Mouse (Mus musculus) heart, postnatal 36 days (tissue): ENCODE measurements around the gene Dock2. TPM values are rescaled to one million over a fixed set of nuclear protein-coding genes. Genes with fewer than 3 reads are reported as not detected.
A peak's percentile ranks its signal among the peaks of the same experiment; 100 is the strongest.
"Not testable (repeated sequence)": the region's sequence is repeated elsewhere in the genome, so short reads cannot be mapped to it uniquely, and the experiment has no call there.

ENCODE experiments used
- DNase-seq, 2 experiments: peaks; one replicate each; pipeline ENCODE4 v3.0.0; 2021 to 2022
- intact Hi-C: fragments of 180-260 bp; cut with DNase I; formaldehyde crosslinking; loops from one replicate; pipeline ENCODE4 v1.15.1; 2025
- total RNA-seq, 2 experiments: library from RNA; stranded (reverse); gene quantifications; 2 replicates each; pipeline ENCODE4 v1.2.3; 2021

Gene Dock2
- total RNA-seq, 2 experiments from 2014 or later: 2.0 to 2.8 TPM

DNA sequence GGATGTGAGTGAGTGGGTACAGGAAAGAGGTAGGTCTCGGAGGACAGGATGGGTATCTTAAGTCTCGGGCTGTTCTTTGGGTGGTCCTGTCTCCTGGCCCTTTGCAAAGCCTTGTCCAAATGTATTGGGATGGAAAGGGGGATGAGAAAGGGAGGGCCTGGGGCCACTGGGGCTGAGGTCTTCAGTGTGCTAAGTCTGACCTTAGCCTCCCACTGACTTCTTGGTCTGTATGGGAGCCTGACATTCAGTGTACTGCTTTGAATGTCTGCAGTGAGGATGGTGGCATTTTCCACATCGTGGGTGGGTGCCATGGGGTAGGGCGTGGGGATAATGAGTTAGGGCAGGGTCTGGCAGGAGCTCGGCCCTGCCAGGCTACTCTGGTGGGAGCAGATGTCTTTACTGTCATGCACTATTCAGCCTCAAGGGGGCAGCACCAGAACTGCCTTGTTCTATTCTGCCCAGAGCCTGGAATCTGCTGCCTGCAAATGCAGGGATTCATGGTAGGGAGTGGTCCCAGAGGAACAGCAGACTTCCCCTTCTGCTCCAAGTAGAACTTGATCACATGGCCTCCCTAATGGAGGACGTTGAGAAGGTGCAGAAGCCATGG, 554.8 kb downstream of the Dock2 start:
- peak; percentile 34 to 59 for DNase-seq
- intact Hi-C loops: loop anchor here (5.0 kb wide), 1 partner anchor 583 kb away; no protein-coding TSS in a partner anchor

DNA sequence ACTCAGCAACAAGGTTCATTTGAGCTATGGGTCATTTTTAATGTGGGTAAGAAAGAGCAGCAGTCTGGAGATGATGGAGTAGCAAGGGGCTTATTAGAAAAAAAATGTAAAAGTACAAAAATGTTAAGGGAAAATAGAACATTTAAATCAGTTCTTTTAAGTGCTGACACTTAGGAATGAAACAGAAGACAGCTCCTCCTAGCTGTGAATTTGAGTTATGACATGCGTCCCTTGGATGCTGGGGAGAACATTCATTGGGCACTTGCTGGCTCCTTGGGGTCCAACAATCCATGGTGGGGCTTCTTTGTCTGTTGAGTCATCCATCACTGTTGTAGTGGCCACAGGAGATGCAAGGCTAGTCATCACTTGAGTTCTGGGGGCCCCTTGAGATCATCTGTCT, 556.5 kb downstream of the Dock2 start:
- intact Hi-C loops: loop anchor here (5.0 kb wide), 1 partner anchor 585 kb away; no protein-coding TSS in a partner anchor
- no peak for DNase-seq

- DNase-seq, intact Hi-C loops: not testable (repeated sequence)
These were observed 563.1 kb downstream of the Dock2 start for GRCm38 (mm10) chr11:34220596-34220995.

GRCm38 (mm10) chr11:34212853-34213252, 570.8 kb downstream of the Dock2 start:
- peak; percentile 64 to 70 for DNase-seq
- intact Hi-C loops: loop anchor here (1.0 to 10.0 kb wide), 4 partner anchors 64 to 286 kb away; no protein-coding TSS in a partner anchor

DNA sequence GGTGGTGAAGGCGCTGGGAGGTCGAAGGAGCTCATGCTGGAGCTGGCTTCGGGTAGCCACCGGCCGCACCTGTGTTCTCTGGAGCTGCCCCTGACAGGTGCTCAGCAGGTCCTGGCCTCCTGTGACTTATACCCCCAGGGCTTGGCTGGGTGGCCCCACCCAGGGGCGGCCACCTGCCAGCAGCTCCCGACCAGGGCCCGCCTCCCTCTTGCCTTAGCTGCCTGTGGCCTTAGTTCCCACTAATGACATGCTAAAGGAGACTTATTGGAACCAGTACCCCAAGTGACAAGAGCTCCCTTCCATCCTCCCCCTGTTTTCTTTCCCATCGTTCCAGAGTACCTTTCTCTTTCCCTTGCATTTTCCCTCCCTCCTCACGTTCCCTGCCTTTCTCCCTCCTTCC, 575.7 kb downstream of the Dock2 start, which contains the start of gene Foxi1:
Foxi1 (minus strand) TSS at position 101 of the 400 bp plus-strand sequence.
- no peak for DNase-seq
- intact Hi-C loops: no loop called here

DNA sequence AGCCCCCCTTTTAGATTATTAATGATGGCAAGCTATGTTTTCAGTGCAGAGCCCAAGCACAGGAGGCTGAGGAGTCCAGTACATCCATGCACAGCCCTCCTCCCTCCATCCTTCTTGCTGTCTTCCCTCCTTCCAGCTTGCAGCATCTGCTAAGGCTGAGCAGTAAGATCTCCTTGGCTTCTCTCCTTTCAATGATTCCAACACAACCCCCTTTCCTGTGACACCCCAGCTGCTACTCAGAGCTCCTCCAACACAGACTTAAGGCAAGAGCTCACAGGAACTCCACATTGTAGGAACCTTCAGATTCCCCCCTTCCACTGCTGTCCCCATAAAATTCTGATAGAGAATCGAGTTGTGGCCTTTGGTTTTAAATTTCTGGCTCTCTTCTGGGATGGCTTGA, 580.9 kb downstream of the Dock2 start:
- intact Hi-C loops: no loop called here
- DNase-seq: no peak

GRCm38 (mm10) chr11:34195142-34195541, 588.5 kb downstream of the Dock2 start:
- intact Hi-C loops: no loop called here
- no peak for DNase-seq

DNA sequence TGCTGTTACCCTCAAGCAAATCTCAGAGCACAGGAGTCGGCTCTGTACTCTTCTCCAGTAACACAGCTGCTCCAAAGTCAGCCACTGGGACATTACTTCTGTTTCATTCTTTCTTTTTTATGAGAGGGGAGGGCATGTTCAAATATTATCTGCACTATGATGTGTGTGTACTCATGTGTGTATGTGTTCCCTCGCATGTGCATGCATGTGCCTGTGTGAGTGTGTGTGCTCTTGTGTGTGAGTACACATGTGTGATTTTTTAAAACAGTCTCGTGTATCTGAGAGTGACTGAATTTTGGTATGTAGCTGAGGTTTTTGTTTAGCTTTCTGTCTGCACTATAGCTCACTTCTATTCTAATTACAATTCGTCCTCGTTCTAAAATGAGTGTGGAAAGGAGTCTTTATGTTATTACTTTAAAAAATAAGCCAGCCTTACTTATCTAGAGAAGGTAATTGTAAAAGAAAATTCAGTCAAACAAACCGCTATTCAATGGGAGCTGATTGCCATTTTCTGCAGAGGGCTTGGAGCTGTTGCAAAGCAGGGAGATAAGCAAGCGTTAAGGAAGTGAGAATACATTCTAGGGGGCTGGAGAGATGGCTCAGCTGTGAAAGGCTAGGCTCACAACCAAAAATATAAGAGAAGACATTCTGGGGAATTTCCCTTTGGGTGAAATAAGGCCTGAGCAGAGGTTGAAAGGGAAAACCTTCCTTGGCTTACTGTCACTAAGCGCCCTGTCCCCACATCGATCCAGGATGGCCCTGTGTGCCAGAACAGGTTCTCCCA, 589.3 kb downstream of the Dock2 start:
- intact Hi-C loops: no loop called here
- DNase-seq: no peak

GRCm38 (mm10) chr11:34193658-34194057, 590.0 kb downstream of the Dock2 start:
- no peak for DNase-seq
- intact Hi-C loops: no loop called here

DNA sequence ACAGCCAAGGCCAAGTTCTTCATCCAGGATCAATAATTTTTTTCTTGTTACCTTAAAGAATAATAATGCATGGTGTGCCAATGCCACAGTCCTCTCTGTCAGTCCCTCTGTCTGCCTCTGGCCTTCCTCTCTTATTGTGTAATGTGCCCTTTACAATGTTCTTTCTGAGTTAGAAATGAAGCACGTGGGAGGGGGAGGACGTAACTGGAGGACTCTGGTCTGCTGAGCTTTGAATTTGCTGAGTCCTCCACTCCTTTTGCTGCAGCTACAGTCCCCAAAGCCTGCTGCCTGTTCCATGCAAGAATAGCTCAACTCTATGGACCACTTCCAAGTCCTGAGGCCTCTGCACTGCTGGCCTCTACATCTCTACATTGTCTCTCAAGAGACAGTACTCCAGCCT, 599.4 kb downstream of the Dock2 start:
- intact Hi-C loops: no loop called here

DNA sequence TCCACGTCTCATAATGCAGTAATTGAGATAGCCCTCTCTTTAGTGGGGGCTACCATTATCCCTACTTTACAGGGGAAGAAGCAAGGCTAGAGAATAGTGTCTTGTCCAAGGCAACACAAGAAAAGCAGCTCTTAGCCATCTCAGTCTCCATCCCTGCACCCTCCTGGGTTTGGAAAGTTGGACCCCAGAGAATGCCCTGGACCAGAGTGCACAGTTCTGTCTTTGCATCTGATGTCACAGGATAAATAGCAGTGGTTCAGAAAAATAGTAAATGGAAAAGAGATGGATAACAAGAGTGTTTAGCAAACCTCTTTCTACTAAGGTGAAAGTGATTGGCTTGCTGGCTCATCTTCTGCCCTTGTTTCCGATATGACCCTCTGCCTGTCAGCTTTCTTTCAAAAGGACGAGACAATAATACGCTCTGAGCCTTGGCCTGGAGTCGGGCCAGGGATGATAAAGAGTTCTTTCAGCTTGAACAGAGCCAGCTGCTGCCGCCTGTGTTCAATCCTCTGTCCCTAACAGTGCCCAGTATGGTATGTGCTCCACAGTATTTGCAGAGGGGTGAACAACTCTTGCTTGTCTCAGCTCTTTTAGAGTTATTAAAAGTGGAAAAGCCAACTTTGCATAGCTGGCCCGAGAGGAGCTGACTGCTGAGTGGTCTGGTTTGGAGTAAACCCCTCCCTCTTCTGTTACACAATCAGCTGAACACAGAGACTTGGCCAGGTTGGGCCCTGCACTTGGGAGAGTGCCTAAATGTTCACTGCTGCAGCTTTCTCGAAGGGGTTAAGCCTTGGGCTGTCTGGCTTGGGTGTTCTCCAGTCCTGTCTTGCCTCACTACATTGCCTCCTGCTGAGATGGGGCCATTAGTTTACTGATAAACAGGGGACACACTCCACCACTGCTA, 602.2 kb downstream of the Dock2 start:
- peak; percentile 50 to 62 for DNase-seq
- intact Hi-C loops: no loop called here

More for the DNA sequence above, 599.4 kb downstream of the Dock2 start:
- peak in 1 of 2 experiments; percentile 18 for DNase-seq

GRCm38 (mm10) chr11:34178752-34179151, 604.9 kb downstream of the Dock2 start:
- no peak for DNase-seq
- intact Hi-C loops: no loop called here

Other genes starting within 250 kb of the Dock2 start
- under 1 TPM; 0.19 to 0.73 TPM for gene Spdl1, start 49.7 kb upstream of the Dock2 start, total RNA-seq